Mouse (Mus musculus) urinary bladder, postnatal 10 days (tissue): ENCODE data around the gene Zbtb21.
"Not testable (repeated sequence)": the region's sequence is repeated elsewhere in the genome, so short reads cannot be mapped to it uniquely, and the experiment has no call there.

ENCODE experiments used
- DNase-seq: peaks from one replicate; pipeline ENCODE4 v3.0.0; 2022; ENCODE audit warnings: low spot score

The Zbtb21 gene

GRCm38 (mm10) chr16:97962151-97962948, at the start of gene Zbtb21, which contains the start of gene C2cd2:
Zbtb21 (minus strand) TSS chr16:97962622.
C2cd2 (minus strand) TSS chr16:97962598.
- DNase-seq: peak; percentile 87

GRCm38 (mm10) chr16:97997383-97997731, 34.9 kb upstream of the Zbtb21 start:
- not testable (repeated sequence) for DNase-seq

- DNase-seq: peak; percentile 41
Observed at GRCm38 (mm10) chr16:97996616-97997382, 34.4 kb upstream of the Zbtb21 start, which contains the start of gene B230307C23Rik. B230307C23Rik (plus strand) TSS chr16:97997315.

- DNase-seq: no peak
Observed at GRCm38 (mm10) chr16:97995849-97996615, 33.6 kb upstream of the Zbtb21 start.

- not testable (repeated sequence) for DNase-seq
Observed at GRCm38 (mm10) chr16:97992477-97992876, 30.1 kb upstream of the Zbtb21 start.

- no peak for DNase-seq
Observed at GRCm38 (mm10) chr16:97991517-97991916, 29.1 kb upstream of the Zbtb21 start.

GRCm38 (mm10) chr16:97984589-97984988, 22.2 kb upstream of the Zbtb21 start:
- DNase-seq: no peak

- no peak for DNase-seq
Observed at GRCm38 (mm10) chr16:97981362-97981761, 18.9 kb upstream of the Zbtb21 start.

GRCm38 (mm10) chr16:97977722-97978121, 15.3 kb upstream of the Zbtb21 start:
- DNase-seq: no peak

- no peak for DNase-seq
Observed at GRCm38 (mm10) chr16:97977277-97977676, 14.9 kb upstream of the Zbtb21 start.

- no peak for DNase-seq
Observed at GRCm38 (mm10) chr16:97963956-97964540, 1.6 kb upstream of the Zbtb21 start.

- no peak for DNase-seq
Observed at GRCm38 (mm10) chr16:97961381-97962150, 856 bp downstream of the Zbtb21 start.

GRCm38 (mm10) chr16:97960348-97960747, 2.1 kb downstream of the Zbtb21 start:
- DNase-seq: no peak

- no peak for DNase-seq
Observed at GRCm38 (mm10) chr16:97958401-97958973, 3.9 kb downstream of the Zbtb21 start.

GRCm38 (mm10) chr16:97957626-97958025, 4.8 kb downstream of the Zbtb21 start:
- no peak for DNase-seq

- DNase-seq: no peak
Observed at GRCm38 (mm10) chr16:97956011-97956410, 6.4 kb downstream of the Zbtb21 start.

- DNase-seq: no peak
Observed at GRCm38 (mm10) chr16:97953300-97953699, 9.1 kb downstream of the Zbtb21 start.

GRCm38 (mm10) chr16:97952801-97953200, 9.6 kb downstream of the Zbtb21 start:
- no peak for DNase-seq

- no peak for DNase-seq
Observed at GRCm38 (mm10) chr16:97952371-97952770, 10.1 kb downstream of the Zbtb21 start.

GRCm38 (mm10) chr16:97950061-97950460, 12.4 kb downstream of the Zbtb21 start:
- DNase-seq: no peak

GRCm38 (mm10) chr16:97948836-97949235, 13.6 kb downstream of the Zbtb21 start:
- DNase-seq: no peak
